Mouse (Mus musculus): ENCODE data around the gene Wdr76.
"Not testable (repeated sequence)": the region's sequence is repeated elsewhere in the genome, so short reads cannot be mapped to it uniquely, and the experiment has no call there.

DNA sequence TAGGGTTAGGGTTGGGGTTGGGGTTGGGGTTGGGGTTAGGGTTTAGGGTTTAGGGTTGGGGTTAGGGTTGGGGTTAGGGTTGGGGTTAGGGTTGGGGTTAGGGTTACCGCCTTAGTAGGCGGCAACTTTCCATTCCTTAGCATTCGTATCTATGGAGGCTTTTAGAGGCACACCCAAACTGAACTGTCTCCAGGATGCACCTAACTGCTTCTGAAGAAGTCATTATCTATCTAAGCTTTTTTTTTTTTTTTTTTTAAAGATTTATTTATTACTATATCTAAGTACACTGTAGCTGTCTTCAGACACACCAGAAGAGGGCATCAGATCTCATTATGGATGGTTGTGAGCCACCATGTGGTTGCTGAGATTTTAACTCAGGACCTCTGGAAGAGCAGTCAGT, 16.3 kb downstream of the Wdr76 start:
- TF ChIP-seq POLR2A (IDR thresholded peaks at IDR 0.05; ENCODE audit: low read depth, low read length); CTCF (IDR thresholded peaks at IDR 0.05; ENCODE audit: extremely low read depth, insufficient read length, insufficient replicate concordance, low read depth, low read length): not testable (repeated sequence)

Data from small intestine, adult 2 months (tissue).